Mouse (Mus musculus) T-helper 1 cell (primary cell): Measurements from ENCODE around the gene Ier5.

Experiments
- in situ Hi-C: fragments of 300-600 bp; cut with MboI, MseI; formaldehyde crosslinking; loops from one replicate; pipeline ENCODE4 v1.15.1; 2025; ENCODE audit warnings: high pct_unique_total_duplicates

Ier5 gene

DNA sequence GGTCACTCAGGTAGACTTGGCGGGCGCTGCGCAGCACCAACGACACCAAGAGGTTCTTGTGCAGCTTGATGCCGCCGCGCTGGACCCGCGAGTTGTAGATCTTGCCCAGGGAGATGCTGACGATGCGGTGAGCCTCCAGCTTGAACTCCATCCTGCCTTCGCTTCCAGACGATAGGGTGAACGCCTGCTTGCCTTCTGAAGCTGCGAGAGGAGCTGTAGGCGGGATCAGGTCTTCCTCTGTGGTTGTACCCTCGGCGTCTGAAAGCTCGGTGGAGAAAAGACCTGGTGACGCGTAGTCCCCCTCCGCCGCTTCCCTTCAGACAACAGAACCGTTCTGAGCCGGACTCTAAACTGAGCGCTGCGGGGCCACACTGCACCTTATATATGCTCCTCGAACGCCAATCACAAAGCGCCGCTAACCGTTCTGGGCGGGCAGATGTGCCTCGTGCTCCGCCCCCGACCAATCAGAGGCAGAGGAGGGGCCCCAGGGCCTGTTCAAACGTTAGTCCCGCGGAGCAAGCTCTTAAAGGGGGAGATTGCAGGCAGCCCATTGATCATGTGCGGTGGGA is at the start of gene Ier5:
Gene Ier5, minus strand, starts transcription at position 357 of the 569 bp plus-strand sequence.
- in situ Hi-C loops: no loop called here

DNA sequence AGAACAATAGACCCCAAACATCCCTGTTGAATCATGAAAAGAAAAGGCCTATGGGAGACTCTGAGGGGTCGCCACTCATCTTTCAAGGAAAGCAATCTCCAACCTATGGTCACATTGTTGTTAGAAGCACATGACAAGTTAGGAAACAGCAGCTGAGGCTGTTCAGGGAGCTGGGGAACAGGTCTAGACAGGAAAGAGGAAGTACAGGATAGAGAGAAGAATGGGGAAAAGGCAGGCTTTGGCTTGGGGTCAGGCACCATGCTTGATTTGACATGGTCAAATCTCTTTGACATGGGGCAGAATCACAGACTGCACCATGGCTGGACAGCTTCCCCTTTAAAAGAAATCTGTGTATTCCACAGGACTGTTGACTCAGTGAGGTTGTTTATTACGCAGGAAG is 47.8 kb upstream of the Ier5 start:
- in situ Hi-C loops: no loop called here

DNA sequence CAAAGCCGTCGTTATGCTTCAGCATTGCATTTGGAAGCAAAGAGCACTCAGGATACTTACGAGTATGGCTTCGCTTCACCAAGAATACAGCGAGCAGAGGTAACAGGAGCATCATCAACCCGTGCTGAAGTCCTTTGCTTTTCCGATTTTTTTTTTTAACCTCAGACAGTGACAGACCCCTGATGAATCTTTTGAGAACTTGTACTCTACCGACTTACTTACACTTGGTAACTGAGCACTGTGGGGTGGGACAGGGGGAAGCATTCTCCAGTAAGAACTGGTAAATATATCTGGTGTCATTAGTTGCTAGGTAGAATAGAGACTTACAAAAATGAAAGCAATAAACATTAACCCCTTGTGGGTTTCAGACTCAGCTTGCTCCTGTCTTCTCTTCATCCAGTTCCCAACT is 47.1 kb upstream of the Ier5 start, which contains the start of gene Mr1:
Gene Mr1, minus strand, starts transcription at position 243 of the 409 bp plus-strand sequence.
- in situ Hi-C loops: no loop called here

DNA sequence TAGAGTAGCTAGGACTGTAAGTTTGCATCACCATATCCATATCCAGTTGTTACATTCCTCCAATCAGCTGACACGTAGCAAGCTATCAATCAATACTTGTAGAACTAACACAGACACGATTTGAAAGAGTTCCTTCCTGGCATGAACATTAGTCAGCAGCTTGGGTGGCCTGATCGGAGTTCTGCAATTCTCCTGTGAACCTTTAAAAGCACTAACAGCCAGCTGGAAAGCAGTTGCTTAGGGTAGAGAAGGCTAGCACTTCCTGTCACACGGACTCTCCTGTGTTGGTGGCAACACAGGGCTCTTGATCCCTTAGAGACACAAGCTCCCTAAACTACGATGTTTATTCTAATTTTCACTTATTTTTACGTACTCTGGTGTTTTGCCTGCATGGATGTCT is 46.2 kb upstream of the Ier5 start:
- in situ Hi-C loops: no loop called here

DNA sequence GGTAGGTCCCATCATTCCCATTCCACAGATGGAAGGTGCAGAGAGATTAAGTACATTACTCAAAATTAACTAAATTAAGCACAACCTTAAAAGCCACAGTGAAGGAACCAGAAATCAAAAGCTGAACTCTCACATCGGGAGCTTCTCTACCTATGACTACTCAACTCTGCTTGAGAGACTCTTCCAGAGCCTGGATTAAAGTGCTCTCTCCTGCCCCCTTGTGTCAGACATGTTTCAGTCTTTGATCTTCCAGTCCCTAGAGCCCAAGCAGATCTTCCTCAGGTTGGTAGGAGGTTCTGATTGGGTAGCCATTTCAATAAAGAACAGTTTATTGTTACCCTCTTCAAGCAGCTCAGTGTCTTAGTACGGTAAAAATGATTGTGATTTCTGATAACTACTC is 40.6 kb upstream of the Ier5 start:
- in situ Hi-C loops: no loop called here

DNA sequence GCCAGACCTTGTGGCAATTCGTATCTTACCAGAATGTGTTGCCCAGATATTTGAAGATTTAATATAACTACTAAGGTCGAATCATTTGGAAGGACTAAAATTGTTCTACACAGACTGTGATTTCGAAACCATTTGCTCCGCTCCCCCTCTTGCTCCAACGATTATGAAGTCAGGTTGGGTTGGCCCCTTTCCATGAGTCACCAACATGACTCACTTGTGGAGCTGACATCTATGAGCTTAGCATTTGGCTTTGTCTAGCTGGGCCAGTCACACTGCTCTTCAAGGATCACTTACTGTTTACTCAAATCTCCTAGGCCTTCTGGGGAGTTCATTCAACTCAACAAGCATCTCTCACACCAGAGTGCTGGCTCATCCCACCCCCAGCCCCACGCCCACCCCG is 39.4 kb upstream of the Ier5 start:
- in situ Hi-C loops: loop anchor here (5.0 kb wide), 1 partner anchor 36 kb away; no protein-coding TSS in a partner anchor

DNA sequence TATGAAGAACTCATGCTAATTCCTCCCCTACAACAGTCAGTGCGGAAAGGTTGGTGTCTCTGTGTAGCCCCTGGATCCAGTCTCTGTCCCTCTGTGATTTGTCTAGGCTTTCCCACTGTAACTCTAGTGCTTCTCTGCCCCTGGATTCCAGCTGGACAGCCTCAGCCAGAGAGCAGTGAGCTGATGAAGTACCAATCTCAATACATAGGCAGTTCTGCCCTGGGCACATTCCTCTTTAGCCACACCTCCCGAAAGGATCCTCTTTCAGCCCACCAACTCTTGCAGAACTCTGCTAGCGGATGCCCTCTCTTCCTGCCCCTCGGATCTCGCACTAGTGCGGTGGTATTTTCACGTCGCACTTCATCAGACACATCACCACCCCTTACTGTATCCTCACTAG is 35.4 kb upstream of the Ier5 start:
- in situ Hi-C loops: loop anchor here (5.0 kb wide), 1 partner anchor 33 kb away; no protein-coding TSS in a partner anchor

DNA sequence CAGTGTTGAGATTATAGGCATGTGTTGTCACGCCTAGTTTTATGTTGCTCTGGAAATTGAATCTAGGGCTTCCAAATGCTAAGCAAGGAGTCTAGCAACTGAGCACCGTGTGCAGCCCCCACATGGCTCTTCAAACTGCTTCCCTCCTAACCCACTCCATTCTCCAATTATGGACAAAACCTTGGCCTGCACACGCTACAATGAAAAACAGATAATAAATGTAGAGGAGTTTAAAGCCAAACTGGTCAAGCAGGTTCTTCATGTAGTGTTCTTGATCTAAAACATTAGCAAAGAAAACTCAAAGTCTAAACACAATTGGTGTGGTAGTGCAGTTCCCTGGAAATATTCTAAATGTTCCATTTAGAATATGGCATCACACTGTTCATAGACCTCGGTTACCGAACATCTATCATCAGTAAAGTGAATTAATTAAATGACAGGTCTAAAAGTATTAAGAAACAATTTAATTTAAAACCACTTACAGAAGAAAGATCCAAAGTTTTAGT is 28.0 kb upstream of the Ier5 start:
- in situ Hi-C loops: no loop called here

DNA sequence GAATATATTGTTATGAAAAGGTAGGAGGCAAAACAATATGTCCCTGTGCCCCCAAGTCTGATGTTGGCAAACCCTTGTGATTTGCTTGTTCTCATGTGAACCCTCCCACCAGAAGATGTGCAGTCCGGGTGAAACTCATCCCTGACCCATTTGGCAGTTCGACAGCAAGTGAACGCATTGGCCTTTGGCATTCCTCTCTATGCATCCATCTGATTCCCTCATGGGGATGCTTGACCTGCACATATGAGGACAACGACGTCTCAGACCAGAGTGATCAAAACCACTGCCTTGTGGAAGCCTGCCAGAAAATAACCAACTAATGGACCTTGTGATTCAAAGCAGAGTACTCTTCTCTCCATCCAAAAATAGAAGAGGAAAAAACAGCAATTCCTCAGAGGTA is 27.3 kb upstream of the Ier5 start:
- in situ Hi-C loops: no loop called here

DNA sequence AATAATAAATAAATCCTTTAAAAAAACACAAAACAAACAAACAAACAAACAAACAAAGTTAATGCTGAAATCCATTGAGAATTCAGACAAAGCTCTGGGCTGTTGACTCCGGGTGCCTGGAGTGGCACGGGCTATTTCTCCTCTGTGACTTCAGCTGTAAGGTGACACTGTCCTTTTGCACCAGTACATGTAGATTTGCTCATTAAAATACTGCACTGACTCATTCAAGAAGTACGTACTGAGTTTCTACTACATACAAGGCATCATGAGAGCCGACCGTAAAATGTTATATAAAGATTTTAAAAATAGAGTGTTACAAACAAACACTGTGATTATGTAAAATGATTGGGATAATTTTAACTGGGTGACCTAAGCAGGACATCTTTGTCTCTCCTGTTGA is 25.0 kb upstream of the Ier5 start:
- in situ Hi-C loops: no loop called here

DNA sequence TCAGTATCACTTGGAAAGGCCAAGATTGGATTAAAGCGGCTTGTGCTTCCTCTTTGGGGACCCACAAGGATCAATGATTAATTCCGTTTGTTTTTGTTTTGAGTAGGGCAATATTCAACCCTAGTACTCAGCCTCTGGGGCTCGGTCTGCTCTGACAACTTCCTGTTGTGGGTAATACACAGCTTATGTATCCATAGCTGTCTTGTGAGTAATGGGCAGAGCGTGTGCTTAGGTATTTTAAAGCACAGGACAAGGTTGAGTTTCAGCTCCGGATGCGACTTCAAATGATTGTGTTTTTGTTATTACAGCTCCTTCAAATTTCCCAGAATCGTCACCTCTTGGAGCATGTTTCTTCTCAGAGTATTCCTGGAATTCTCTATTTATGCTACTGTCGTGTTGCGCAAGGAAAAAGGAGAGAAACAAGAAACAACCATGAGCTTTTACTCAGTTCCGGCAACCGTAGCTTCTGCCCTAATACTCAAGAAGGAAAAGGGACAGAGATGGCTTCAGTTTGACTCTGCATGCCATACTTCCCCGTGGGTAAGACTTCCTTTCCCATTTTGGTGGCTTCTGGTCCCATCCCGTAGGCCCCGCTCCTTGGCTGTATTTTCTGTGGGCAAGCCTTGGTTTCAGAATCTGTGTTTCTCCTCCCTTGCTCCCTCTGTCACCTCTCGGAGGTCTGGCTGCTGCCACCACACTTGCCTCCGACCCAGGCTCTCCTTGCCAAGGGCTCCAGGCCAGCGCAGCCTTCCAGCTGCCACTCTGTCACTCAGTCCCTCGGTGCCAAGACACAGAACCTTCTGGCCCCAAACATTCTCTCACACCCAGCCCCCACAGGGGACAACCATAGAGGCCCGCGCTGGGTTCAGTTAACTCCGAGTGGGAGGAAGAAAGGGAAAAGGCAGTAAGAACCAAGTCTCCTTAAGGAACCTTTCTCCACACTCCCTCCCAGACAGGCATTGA is 22.8 kb upstream of the Ier5 start:
- in situ Hi-C loops: no loop called here

DNA sequence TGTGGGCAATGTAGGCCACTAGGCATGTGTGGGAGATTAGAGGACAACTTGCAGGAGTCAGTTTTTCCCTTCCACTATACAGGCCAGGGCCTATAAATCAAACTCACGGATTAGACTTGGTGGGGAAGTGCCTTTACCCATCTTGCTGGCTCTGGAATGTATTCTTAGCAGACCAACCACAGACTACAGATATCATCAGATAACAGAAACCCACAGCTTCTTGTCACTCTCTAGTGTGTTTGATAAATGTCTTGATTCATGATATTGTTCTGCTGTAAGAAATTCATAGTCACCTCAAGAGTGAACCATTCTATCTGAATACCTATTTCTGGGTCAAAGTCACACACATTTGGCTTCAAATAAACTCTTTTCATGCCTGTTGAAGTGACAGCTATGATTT is 20.3 kb upstream of the Ier5 start:
- in situ Hi-C loops: no loop called here

DNA sequence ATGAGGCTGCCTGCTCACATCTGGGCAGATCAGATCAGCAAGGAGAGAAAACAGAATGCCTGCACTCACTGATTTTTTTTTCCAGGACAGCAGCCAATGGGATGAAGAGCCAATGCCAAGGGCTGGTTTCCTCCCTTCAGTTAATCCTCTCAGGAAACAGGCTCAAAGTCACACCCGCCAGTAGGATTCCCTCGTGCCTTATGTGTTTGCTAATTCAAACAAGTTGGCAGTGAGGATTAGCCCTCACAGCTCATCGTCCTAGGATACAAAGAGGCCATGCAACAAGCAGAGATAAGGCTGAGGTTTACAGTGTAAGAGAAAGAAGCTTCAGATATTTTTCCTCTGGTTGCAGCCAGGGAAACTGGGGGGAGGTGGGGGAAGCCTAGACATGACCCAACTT is 14.5 kb upstream of the Ier5 start:
- in situ Hi-C loops: no loop called here

DNA sequence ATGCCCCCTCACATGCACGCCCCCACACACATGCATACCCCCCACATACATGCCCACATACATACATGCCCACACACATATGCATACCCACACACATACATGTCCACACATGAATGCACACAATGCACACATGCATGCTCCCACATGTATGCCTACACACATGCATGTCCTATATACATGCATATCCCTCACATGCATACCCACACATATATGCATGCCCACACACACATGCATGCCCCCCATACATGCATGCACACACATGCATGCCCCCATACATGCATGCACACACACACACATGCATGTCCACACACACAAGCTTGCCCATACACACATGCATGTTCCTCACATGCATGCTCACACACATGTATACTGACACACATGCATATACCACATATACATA is 13.4 kb upstream of the Ier5 start:
- in situ Hi-C loops: no loop called here

DNA sequence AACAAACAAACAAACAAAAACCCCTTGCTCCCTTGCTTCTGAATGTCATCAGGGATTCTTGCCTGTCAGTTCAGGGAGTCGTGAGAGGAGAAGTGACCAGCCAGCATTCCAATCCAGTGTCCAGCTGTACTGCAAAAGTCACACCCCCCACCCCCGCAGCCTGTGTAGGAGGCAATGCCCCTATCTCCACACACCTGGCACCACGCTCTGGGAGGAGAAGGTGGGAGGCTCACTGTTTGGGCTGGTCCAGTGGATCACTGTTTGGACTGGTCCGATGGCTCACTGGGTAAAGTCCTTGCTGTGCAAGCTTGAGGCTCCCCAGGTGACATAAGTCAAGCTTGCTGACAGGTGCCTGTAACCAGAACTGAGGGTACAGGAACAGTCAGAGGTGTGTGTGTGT is 12.7 kb upstream of the Ier5 start:
- in situ Hi-C loops: no loop called here

DNA sequence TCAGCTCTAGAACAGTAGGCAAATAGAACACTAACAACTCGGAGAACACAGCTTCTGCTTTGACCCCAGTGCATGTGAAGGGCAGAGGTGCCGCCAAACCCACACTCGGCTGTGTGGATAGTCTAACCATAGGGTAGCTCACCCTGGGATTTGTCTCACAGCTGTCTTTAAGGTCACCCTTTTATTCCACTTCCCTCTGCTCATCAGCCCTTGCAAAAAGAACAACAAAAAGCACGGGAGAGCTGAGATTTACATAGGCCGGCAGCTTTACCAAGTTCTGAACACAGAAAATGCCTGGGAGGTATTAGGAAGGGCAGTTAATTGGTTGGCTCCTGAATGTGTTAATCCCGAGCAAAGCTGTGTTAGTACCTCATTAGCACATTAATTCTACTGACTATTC is 12.1 kb upstream of the Ier5 start:
- in situ Hi-C loops: no loop called here

DNA sequence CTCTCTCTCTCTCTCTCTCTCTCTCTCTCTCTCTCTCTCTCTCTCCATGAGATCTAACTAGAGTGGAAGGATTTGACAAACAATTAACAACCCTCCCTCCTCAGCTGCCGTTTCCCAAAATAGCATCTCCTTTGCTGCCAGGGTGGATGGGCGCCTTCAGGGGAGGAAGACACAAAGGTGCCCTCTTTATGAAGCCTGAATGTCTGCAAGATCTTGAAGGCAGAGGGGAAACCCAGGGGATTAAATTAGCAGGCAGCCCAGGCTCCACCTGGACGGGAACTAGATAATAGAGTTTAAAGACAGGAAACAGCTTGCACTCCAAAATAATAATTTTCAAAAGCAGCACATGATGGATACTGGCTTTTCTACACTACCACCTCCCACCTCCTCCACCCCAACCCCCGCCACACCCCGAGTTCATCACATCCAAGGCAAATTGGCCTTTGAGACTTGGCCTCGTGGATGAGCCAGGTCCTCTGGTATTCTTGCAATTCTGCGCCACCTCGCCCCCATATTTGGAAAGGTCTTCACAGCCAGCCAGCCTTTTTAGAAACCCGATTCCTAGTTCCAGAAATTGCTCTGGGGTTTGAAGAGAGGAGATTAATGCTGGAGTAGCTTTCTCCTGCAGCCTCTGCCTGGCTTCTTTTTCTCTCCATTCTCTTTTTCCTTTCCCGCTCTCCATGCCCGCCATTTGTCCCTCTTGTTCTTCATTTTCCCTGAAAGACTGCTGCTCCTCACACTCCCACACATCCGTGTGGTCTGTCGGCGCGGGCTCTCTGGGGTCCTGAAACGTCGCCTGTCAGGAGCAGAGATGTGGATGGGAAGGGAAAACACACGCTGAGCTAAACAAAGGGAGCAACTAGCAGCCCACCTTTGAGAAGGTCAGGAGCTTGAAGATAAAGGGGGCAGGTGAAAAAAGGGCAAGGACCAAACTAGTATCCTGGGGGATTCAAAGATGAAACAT is 10.2 kb upstream of the Ier5 start:
- in situ Hi-C loops: no loop called here

DNA sequence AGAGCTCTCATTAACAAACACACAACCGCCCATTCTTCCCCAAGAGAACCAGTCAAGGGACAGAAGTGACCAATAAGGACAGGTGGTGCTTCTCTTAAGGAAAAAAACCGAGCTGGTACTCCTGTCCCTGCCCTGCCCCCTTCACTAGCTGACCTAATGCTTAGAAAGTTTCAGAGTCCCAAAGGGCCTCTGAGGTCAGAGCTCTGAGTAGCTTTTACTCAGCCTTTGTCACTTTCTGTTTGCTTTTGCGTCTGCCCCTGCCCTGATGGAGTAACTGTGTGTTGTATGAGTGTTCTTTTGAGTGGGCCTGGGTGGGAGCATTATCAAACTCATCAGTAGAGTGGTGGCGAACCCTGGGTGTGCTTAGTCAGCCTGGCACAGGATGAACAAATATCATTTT is 9.0 kb upstream of the Ier5 start:
- in situ Hi-C loops: no loop called here

DNA sequence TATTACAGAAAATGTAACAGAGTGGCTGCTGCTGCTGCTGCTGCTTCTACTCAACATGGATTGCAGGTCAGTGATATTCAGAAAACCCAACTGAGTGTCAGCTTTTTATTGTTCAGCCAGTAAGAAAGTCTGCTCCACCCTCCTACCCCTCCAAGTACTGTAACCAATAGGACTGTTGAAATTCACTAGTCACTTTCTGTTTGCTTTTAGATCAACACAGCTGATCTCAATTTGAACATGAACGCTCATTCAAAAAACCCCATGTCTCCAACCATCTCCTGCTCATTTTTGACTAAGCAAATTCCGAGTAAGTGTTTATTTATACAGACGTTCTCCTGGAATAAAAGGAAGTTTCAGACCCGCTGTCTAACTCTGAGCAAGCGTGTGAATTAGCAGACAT is 8.4 kb upstream of the Ier5 start:
- in situ Hi-C loops: no loop called here

DNA sequence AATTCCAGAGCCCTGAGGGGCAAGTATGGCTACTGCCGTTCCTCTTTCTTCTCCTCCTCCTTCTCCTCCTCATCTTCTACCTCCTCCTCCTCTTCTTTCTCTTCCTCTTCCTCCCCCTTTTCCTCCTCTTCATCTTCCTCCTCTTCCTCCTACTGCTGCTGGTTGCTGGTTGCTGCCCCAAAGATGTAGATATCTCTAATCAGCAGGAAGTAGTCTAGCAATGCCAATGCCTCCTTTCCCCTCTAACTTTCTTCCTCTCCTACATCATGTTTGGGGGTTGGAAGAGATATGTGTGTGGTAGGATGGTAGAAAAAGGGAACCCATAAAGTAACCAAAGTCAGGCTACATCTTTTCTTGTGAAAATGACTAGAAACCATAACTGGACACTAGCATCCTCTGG is 6.9 kb upstream of the Ier5 start:
- in situ Hi-C loops: no loop called here

DNA sequence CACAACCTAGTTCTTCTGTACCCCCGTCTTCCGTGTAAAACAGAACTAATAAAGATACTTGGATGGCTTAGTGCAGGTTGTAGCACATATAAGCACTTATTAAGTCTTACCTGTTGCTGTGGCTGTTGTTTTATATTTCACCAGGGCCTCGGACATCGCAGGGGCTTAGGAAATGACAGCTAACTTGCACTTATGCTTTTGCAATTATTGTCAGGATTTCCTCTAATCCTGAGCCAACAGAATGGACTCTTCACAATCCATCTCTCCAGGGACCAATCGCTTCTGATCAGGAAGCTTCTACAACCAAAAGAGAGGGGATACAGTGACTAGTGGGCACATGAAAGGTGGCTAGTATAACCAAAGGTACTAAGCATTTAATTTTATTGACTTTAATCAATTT is 4.6 kb upstream of the Ier5 start:
- in situ Hi-C loops: loop anchor here (5.0 kb wide), 2 partner anchors 33 to 77 kb away; no protein-coding TSS in a partner anchor

DNA sequence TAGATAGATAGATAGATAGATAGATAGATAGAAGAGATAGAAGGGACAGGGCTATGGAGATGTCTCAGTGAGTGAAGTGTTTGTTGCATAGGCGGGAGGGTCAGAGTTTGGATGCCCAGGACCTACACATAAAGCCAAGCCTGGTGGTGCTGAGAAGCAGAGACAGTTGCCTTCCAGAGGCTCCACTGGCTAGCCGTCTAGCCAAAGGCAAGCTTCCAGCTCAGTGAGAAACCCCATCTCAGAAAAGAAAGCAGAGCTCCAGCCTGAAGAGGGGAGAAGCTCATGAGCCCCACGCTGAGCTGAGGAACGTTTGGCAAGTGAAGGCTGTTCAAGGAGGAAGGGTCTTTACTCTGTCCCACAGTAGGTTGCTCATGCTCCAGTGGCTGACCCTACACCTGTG is 3.2 kb upstream of the Ier5 start:
- in situ Hi-C loops: loop anchor here (5.0 kb wide), 2 partner anchors 35 to 75 kb away; no protein-coding TSS in a partner anchor
